Mouse (Mus musculus): ENCODE measurements around the gene Lamc3. TPM values are rescaled to one million over a fixed set of nuclear protein-coding genes. Genes with fewer than 3 reads are reported as not detected.
A peak's percentile ranks its signal among the peaks of the same experiment; 100 is the strongest.

The Lamc3 gene
- total RNA-seq, 2 experiments from 2014 or later, result 6.3 to 7.8 TPM

DNA sequence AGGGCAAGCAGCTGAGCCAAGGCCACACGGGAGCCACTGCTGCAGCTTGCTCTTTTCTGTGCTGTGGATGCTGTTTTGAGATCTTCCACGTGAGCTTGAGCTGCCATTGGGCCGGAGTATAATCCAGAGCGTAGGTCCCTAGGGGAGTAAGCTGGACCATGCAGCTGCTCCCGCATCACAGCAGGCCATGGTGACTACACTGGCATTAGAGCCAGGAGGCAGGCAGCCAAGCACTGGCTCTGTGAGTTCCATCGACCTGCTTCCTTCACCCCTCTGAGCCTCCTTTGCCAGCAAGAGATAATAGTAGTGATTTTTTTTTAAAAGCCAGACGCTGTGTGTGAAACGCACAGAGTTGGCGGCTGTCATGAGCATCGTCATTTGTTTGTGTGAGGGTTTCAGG lies 65.1 kb downstream of the Lamc3 start:
- no peak for DNase-seq (ENCODE audit: low spot score in 2 of 2)
- TF ChIP-seq CTCF (conservative IDR thresholded peaks at IDR 0.05), result no peak
- Histone ChIP-seq H3K4me3 (peak overlapping the region; percentile 0; the same call in 1 of the 2 replicates), H3K27ac (no peak overlapping the region)

DNA sequence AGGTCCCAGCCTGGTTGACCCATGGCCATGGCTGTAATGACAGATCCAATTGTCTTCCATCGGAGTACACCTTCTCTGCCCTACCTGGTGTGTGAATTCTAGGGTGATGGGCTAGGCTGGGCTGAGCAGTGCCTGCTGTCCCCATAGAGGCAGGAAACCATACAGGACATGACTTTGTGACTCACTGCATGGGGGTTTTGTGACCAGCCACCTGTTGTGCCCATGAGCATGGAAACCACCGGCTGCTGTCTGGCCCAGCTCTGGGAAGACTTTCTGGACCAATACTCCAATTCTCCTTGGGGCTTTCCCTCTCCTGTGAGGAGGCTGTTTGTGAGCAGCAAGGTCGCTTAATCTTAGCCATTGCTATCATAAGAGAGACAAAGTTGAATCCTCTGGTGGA lies 65.6 kb downstream of the Lamc3 start:
- no peak overlapping the region for H3K27ac ChIP-seq
- no peak for TF ChIP-seq CTCF (conservative IDR thresholded peaks at IDR 0.05)
- no peak for DNase-seq (ENCODE audit: low spot score in 2 of 2)
- H3K4me3 ChIP-seq, result no peak overlapping the region; the same call in 1 of the 2 replicates

DNA sequence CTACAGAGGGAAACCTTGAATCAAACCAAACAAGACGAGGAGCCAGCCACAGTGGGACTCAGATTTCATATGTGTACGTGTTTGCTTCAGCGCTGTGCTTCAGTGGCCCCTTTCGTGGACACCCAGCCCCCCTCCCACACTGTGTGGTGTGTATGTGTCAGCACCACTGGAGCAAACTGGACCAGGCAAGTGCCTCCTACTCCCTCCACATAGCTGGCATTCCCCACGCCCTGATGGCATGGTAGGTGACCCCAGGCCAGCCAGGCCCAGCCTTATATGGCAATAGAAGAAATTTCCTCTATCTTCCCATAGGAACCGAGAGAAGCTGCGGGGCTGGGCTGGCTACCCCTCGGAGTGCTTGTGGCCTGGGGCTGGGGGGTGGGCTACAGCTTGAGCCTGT lies 66.6 kb downstream of the Lamc3 start:
- Histone ChIP-seq H3K4me3 (no peak overlapping the region), H3K27ac (no peak overlapping the region)
- no peak for TF ChIP-seq CTCF (conservative IDR thresholded peaks at IDR 0.05)
- no peak for DNase-seq (ENCODE audit: low spot score in 2 of 2)

DNA sequence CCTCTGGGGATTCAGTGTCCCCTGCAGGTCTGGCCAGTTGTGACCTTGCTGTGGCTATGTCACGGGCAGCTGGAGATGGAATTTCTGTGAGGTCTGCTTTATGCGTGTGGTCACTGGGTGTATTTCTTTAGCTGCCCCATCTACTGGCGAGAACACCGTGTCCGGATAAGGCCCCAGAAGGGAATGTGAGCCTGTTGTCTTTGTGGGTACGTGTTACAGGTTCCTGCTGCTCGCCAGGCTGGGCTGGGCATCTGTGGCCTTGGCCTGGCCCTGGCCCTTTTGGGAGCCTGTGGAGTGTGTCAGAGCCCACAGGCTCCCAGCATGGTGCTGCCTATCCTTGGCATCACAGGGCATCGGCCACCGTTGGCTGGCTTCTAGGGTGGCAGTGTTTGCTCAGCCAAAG lies 67.7 kb downstream of the Lamc3 start:
- no peak overlapping the region for H3K27ac ChIP-seq
- no peak overlapping the region for H3K4me3 ChIP-seq
- no peak for DNase-seq (ENCODE audit: low spot score in 2 of 2)
- TF ChIP-seq CTCF (conservative IDR thresholded peaks at IDR 0.05), result no peak

DNA sequence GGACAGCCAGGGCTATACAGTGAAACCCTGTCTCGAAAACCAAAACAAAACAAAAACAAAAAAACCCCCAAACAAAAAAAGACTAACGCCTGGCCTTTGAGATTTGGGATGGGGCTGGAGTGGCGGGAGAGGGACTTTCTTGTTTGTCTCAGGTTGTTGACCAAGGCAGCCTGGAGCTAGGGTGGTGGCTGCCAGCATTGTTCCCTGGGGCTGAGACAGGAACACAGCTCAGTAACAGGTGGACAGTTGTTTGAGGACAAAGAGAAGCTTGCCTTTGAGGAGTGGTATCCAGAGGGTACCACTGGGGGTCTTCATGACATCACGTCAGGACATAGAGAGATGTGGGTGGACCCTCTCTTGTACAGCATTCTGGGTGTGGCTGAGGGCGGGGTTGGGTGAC lies 68.6 kb downstream of the Lamc3 start:
- Histone ChIP-seq H3K27ac (no peak overlapping the region), H3K4me3 (no peak overlapping the region)
- no peak for TF ChIP-seq CTCF (conservative IDR thresholded peaks at IDR 0.05)
- no peak for DNase-seq (ENCODE audit: low spot score in 2 of 2)

DNA sequence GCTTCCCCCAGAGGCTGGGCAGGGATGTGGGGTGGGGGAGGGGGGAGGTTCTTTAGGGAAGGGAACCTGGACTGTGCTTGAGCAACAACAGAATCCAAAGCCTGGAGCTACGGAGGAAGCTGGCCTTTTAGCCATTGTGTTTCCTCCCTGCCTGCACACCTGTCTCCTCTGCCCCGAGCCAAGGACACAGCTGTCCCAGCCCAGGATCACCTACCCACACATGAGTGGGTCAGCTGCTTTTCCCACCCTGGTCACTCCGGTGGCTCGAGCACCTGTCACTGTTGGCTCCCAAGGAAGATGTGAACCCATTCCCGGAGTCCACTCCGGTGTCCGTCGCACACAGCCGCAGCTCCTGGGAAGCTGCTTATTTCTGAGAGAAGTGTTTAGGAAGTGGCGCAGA lies 70.1 kb downstream of the Lamc3 start:
- no peak for DNase-seq (ENCODE audit: low spot score in 2 of 2)
- no peak overlapping the region for H3K4me3 ChIP-seq
- no peak overlapping the region for H3K27ac ChIP-seq
- no peak for TF ChIP-seq CTCF (conservative IDR thresholded peaks at IDR 0.05)

DNA sequence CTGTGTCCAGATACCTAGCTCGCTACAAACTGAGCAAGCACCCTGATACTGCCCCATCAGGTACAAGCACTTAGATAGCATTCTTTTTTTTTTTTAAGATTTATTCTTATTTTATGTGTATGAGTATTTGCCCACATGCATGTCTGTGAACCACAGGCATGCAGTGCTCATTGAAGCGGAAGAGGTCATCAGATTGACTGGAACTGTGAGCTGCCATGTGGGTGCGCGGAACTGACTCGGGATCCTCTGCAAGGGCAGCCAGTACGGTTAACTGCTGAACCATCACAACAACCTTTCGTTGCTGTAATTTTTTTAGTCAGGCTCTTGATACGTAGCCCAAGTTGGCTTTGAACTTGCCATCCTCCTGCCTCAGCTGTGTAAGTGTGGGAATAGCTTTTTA lies 73.9 kb downstream of the Lamc3 start:
- TF ChIP-seq CTCF (conservative IDR thresholded peaks at IDR 0.05), result no peak
- Histone ChIP-seq H3K4me3 (no peak overlapping the region), H3K27ac (peak overlapping the region; percentile 91)
- no peak for DNase-seq (ENCODE audit: low spot score in 2 of 2)

DNA sequence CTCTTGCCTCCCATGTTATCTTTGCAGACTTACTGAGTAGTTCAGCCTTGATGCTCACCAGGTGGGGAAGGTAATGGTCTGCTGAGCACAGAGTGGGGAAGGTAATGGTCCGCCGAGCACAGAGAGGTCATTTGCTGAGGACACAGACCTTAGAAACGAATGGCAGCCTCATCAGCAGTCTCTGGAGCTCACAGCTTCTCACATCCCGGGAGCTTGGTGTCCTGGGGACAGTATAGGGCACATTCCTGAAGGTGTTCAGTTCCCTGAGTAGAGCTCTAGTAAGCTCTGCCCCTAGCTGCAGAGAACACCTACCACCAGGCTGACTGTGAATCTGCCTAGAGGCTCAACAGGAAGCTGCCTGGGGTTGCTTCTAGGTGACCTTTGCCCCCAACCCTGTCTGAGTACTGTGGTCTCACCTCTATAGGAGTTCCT lies 74.7 kb downstream of the Lamc3 start:
- DNase-seq (ENCODE audit: low spot score in 2 of 2), result no peak
- H3K27ac ChIP-seq, result peak overlapping the region; percentile 91
- TF ChIP-seq CTCF (conservative IDR thresholded peaks at IDR 0.05), result no peak
- no peak overlapping the region for H3K4me3 ChIP-seq

DNA sequence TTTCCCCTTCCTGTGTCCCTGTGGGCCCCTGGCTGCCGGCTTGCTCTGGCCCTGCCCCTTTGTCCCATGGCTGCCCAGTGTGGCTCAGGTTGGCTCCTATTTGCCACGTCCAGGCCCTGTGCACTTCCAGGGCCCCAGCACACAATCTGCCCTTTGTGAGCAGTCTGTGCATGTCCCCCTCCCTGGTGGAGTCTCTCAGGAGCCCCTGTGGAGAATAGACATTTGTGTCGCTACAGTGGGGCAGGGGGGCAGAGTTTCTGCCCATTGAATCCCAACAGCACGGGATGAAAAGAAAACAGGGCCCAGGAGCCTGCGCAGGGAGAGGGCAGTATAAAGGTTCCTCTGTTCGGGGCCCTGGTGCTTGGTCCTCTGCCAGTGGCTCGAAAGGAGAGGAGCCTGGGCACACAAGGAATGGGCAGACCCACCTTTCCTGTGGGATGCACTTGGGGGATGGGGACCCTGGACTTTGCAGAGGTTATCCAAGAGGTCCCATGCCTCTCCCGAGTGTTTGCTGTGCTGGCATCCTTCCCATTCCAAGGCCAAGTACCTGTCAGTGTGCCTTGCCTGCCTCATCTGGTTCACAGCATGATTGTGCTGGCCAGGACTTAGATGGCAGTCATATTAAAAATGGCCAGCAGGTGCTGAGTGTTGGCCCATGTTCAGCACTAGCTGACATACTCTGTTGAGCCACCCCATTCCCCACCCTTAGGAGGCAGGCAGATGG lies 75.6 kb downstream of the Lamc3 start:
- peak; percentile 58 to 83 for DNase-seq (ENCODE audit: low spot score in 2 of 2)
- Histone ChIP-seq H3K27ac (peak overlapping the region; percentile 91), H3K4me3 (no peak overlapping the region)
- peak; percentile 57 for TF ChIP-seq CTCF (conservative IDR thresholded peaks at IDR 0.05)

DNA sequence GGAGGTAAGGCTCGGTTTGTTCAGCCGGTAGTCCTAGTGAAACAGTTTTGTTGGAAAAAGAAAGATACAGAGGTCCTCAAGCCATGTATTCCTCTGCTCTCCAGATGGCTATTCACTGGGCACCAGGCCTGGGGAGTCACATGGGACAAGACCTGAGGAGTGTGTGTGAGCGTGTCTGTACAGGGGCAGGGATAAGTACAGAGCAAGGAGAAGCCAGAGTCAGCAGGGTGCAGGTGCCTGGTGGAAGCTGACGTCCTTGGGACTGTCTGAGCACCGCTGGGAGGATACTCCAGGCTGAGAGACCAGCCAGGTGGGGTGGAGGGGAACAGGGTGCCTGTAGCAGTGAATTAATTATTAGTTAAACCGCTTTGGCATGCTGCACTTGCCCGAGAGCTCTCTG lies 76.4 kb downstream of the Lamc3 start:
- peak overlapping the region; percentile 91 for H3K27ac ChIP-seq
- no peak for TF ChIP-seq CTCF (conservative IDR thresholded peaks at IDR 0.05)
- H3K4me3 ChIP-seq, result no peak overlapping the region
- no peak for DNase-seq (ENCODE audit: low spot score in 2 of 2)

DNA sequence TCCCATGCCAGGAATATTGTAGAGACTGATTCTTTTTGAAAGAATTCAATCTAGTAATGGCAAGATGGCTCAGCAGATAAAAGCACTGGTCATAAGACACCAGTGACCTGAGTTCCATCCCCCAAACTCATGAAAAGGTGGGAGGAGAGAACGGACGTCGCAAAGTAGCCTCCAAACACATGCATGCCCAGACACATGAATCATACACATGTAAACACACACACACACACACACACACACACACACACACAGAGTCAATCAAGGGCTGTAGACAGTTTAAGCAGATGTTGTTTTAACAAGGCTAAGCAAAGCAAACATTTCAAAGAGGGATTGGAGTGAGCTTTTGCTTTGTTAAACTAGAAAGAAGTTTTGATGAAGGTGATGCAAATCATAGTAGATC lies 77.1 kb downstream of the Lamc3 start:
- peak overlapping the region; percentile 91; the same call in 1 of the 2 replicates for H3K27ac ChIP-seq
- TF ChIP-seq CTCF (conservative IDR thresholded peaks at IDR 0.05), result no peak
- DNase-seq (ENCODE audit: low spot score in 2 of 2), result no peak
- H3K4me3 ChIP-seq, result no peak overlapping the region

DNA sequence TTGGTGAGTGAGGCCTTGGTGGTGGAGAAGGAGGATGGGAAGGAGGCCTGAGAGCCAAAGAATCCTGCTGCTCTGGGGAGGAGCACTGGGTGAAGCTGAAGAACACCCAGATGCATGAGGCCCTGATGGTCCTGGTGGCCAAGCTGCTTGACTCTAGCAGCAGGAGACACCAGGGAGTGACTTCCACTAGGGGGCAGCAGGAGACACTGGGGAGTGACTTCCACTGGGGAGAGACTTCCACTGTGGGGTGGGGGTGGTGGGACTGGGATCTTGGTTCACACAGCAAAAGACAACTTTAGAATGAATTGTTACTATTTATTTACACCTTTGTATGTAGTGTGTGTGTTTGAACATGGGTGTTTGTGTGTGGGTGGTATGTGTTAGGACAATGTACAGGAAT lies 78.0 kb downstream of the Lamc3 start:
- DNase-seq (ENCODE audit: low spot score in 2 of 2), result peak in 1 of 2 experiments; percentile 41
- TF ChIP-seq CTCF (conservative IDR thresholded peaks at IDR 0.05), result peak; percentile 73
- no peak overlapping the region for H3K4me3 ChIP-seq
- no peak overlapping the region for H3K27ac ChIP-seq

DNA sequence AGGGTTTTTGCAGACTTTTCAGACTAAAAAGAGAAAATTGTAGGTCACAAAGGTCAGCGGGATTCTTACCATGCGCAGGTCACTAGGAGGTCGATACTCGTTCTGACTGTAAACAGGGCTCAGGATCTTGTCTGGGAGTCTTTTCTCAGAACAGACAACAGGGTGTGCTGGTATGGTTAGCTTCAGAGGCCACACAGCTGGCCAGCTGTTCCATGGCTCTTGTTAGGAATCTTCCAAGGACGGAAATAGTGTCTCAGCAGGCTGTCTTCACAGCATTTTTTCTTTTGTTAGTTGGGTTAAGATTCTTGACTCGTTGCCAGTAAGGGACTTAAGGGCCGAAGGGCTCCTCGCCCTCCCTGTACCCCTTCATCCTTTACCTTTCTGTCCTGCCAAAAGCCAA lies 79.7 kb downstream of the Lamc3 start:
- H3K27ac ChIP-seq, result no peak overlapping the region
- no peak overlapping the region for H3K4me3 ChIP-seq
- no peak for TF ChIP-seq CTCF (conservative IDR thresholded peaks at IDR 0.05)
- no peak for DNase-seq (ENCODE audit: low spot score in 2 of 2)

DNA sequence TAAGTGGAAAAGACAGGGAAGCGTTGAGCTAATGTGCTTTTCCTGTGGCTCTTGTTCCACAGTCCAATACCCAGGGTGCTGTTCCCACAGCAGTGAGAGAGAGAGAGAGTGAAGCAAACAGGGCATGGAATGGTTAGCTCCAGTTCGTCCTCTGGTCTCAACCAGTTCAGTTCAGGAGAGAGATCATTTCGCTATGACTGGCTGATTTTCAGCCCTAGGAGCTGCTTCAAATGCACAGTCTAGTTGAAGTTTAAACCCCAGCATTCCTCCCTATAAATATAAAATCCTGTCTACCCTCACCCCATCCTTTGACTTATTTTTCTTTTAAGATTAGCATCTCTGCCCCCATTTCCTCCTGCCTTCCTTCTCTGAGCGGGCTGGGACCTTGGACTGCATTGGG lies 85.5 kb downstream of the Lamc3 start:
- no peak overlapping the region for H3K27ac ChIP-seq
- no peak for DNase-seq (ENCODE audit: low spot score in 2 of 2)
- no peak for TF ChIP-seq CTCF (conservative IDR thresholded peaks at IDR 0.05)
- H3K4me3 ChIP-seq, result no peak overlapping the region

Measured in layer of hippocampus, adult 2 months (tissue).